Mouse (Mus musculus) adrenal gland, adult 8-10 months (tissue): ENCODE data around the gene Rc3h1. TPM values are rescaled to one million over a fixed set of nuclear protein-coding genes. Genes with fewer than 3 reads are reported as not detected.
"Not testable (repeated sequence)": the region's sequence is repeated elsewhere in the genome, so short reads cannot be mapped to it uniquely, and the experiment has no call there.

Experiments
- DNase-seq: peaks from one replicate; pipeline ENCODE4 v3.0.0; 2022
- total RNA-seq, 4 experiments: library from RNA; stranded (reverse); gene quantifications; 2 replicates each; pipeline ENCODE4 v1.2.4; 2022

Gene Rc3h1
- total RNA-seq: 10 to 100 TPM; 34.6 to 52.0 (median 48.0) TPM

DNA sequence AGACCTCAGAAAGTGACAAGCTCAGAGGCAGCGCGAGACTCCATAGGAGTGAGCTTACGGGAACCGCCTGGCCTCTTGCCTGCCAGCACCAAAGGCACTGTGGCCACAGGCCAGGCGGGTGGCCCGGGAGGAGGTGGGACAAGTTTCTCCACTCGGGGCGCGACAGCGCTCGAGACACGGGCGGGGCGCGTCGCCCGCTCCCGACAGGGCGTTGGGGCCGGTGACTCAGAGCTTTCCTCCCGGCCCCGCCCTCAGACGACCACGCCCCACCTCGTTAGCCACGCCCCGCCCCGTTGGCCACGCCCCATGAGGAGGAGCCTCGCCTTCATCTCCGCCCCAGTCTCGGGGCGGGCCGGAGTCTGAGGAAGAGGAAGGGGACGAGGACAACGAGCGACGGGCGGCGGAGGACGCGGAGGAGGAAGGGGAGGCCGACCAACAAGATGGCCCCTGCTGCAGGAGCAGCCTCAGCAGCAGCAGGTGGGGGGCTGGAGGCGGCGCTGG, at the start of gene Rc3h1:
Gene Rc3h1, plus strand, starts transcription at position 362 of the 501 bp plus-strand sequence.
- DNase-seq: peak; percentile 96

DNA sequence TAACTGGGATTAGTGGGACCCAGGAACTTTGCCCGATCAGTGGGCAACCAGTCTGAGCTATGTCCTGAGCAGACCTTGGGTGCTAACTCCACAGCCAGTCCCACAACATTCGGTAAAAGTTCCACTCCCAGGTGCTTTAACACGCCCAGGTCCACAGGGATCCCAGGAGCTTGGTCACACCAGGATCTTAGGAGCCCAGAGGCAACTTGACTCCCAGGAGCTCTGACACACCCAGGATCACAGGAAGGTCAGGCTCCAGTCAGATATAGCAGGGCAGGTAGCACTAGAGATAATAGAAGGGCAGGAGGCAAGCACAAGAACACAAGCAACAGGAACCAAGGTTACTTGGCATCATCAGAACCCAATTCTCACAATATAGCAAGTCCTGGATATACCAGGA, 48.1 kb upstream of the Rc3h1 start:
- DNase-seq: no peak

DNA sequence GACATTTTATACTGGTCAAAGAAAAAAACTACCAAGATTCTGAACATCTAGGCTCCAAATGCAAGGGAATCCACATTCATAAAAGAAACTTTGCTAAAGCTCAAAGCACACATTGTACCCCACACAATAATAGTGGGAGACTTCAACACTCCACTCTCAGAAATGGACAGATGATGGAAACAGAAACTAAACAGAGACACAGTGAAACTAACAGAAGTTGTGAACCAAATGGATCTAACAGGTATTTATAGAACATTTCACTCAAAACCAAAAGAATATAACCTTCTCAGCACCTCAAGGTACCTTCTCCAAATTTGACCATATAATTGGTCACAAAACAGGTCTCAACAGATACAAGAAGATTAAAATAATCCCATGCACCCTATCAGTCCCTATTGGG, 46.3 kb upstream of the Rc3h1 start:
- not testable (repeated sequence) for DNase-seq

DNA sequence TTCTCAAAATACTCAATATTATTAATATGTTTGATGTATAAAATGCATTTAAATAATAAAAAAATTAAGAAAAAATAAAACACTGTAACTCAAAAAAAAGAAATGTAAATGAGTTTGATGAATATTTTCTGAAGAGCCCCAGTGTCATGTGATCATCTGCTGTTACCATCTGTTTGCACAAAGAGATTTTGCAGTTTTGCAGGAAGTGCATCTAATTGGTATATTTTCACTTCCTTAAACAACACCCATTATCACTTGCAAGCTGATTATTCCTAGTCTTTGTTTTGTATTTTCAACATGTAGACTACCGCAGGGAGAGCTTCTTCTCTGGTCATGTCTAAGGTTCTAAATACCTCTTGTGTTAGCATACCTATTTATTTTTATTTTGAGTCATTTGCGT, 45.1 kb upstream of the Rc3h1 start:
- no peak for DNase-seq

DNA sequence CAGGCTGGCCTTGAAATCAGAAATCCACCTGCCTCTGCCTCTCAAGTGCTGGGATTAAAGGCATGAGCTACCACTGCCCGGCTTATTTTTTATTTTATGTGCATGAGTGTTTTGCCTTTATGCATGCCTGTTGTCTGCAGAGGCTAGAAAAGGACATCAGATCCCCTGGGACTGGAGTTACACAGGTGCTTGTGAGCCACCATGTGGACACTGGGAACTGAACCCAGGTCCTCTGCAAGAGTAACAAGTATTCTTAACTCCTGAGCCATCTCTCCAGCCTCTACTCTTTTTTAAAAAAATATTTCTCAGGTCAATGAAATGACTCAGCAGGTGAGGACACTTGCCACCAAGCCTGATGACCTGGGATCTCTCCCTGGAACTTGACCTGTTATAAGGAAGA, 44.6 kb upstream of the Rc3h1 start:
- DNase-seq: no peak

DNA sequence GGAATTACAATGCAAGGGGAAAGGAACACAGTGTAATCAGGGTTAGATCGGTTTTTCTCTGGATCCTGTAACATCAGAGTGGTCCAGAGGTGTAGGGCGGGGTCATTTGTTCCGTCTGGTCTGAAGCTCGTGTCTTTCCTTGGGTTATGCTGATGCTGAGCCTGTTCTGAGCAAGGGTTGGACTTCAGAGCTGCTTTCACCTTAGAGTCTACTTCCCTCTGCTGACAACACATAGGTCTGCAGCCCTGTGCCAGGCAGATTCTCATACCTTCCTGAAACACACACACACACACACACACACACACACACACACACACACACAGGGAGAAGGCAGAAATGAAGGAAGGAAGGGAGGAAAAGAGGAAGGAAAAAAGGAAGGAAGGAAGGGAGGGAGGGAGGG, 43.2 kb upstream of the Rc3h1 start:
- DNase-seq: no peak

DNA sequence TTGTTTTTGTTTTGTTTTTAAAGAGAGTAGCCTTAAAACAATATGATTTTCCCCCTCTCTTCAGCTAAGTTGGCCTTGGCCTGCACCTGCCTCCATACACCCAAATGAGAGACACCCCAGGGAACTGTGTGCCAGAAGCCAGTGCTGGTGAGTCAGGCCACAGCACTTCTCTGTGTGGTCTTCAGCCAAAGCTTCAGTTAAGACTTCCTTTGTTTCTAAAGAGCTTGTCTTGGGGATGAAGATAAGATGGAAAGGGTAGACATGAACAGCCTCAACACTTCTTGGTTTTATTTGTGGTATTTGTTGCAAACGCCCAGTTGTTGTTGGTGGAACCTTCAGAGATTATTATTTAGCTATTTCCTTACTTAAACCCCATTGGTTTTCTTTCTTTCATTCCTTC, 31.5 kb upstream of the Rc3h1 start:
- DNase-seq: no peak

DNA sequence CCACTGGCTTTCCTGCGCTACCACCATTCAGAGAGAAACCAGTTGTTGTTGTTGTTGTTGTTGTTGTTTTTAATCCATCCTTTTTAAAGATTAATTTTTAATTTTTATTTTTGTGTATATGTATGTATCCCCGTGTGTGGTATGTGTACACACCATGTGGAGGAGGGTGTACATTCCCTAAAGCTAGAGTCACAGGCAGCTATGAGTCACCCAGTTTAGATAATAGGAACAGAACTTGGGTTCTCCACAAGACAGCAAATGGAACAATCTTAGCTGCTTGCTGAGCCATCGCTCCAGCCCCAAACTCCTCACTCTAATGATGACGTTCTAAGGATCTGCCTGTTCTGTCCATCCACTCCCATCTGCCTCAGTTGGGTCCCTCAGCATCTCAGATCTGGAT, 29.2 kb upstream of the Rc3h1 start:
- DNase-seq: no peak

DNA sequence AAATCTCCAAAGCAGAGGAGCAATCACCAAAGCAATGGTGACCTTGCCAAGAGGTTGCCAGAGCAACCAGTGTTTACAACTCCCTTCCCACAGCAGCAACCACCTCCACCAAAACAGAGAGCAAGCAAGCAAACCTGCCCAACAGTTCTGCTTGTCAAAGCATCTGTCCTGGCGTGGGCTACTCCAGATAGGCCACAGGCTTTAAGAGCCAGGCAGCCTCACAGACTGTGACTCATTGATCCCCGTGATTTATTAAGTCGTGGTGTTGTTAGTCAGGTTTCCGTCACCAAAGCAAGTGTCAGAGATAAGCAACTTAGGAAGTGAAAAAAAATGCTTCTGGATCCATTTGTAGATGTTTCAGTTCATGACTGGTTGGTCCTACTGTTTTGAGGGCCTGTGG, 27.7 kb upstream of the Rc3h1 start:
- DNase-seq: peak; percentile 6

DNA sequence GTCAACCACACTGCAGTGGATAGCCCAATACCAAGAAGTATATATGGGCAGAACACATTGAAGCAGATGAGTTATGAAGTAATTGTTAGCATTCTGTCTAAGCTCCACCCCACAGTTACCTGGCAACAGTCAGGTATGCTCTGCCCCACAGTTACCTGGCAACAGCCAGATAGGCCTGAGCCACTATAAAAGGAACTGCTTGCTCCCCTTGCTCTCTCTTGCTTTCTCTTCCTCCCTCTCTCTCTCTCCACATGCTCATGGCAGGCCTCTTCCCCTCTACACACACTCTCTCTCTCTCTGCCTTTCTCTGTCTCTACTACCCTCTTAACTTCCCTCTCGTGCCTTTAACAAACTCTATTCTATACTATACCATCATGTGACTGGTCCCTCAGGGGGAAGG, 24.8 kb upstream of the Rc3h1 start:
- not testable (repeated sequence) for DNase-seq

DNA sequence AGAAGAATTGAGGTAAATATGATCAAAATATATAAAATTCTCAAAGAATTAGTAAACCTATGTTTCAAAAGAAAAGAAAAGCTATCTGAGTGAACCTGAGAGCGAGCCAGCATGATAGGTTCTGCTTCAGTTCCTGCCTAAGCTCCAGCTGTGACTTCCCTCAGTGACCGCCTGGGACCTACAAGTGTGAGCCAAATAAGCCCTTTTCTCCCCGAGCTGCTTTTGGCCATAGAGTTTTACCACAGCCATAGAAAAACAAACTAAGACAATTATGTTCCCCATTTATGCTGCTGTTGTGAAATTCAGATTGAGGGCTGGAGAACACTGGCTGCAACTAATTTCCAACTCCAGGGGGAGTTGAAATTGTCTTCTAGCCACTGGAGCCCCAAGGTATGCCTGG, 24.2 kb upstream of the Rc3h1 start:
- no peak for DNase-seq

DNA sequence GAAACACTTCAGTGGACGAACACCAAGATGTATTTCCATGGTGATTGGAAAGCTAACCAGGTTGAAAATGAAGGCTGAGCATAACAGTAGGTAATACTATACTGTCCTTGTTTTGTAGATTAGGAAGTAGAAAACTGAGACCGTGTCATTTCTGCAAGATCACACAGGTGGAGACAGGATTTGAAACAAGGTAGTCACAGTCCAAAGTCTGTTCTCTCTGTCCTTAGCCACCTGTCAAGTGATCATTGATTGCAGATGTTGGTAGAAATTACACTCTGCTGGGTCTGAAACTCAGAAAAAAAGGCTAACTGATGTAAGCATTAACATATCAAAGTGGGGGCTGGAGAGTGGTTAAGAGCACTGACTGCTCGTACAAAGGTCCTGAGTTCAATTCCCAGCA, 21.9 kb upstream of the Rc3h1 start:
- no peak for DNase-seq

DNA sequence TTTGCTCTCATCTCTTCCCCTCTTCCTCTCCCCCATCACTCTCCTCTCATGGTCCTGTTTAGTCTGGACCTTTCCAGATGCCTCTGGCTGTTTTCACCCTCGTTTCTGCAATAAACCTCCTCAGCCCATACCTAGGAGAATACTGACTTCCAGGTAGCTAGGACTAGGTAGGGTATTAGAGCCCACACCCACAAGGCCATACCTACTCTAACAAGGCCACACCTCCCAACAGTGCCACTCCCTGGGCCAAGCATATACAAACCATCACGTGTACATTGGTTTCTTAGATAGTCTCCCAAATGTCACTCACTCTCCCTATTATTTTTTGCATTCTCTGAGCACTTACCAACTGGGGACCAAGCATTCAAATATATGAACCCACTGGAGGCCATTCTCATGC, 21.2 kb upstream of the Rc3h1 start:
- no peak for DNase-seq

DNA sequence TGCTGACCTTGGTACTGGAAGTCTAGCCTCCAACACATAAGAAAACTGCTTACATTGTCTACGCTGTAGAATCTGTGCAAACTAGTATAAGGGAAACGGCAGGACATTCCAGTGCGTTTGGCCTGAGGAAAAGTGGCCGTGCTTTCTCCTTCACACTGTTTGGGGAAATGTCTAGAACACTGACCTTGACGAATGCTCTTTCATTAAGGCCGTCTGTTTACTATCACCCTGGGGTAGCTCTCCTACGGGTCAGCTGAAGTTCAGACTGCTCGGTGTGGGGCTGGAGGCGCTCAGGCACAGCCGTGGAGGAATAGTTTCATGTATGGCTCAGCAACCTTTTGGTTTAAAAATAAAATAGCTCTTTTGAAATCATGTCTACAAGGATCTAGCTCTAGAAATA, 6.5 kb upstream of the Rc3h1 start:
- no peak for DNase-seq

DNA sequence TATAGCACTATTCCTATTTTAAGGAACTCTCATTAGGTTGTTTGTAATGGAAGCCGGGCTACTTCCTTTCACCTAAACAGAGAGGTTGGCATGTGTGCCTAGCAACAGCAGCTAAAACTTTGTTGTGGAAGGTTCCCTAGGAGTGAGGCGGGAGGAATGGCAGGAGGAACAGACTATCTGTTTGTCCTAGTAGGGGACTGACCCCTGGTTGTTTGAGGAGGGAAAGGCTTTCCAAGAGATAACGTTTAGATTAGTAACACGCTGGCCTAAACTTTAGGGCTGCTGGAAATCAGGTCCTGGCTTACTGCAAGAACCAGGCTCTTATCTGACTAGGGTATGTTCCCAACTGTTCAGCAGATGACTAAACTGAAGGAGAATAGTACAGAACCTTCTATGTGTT, 2.2 kb upstream of the Rc3h1 start:
- DNase-seq: no peak

DNA sequence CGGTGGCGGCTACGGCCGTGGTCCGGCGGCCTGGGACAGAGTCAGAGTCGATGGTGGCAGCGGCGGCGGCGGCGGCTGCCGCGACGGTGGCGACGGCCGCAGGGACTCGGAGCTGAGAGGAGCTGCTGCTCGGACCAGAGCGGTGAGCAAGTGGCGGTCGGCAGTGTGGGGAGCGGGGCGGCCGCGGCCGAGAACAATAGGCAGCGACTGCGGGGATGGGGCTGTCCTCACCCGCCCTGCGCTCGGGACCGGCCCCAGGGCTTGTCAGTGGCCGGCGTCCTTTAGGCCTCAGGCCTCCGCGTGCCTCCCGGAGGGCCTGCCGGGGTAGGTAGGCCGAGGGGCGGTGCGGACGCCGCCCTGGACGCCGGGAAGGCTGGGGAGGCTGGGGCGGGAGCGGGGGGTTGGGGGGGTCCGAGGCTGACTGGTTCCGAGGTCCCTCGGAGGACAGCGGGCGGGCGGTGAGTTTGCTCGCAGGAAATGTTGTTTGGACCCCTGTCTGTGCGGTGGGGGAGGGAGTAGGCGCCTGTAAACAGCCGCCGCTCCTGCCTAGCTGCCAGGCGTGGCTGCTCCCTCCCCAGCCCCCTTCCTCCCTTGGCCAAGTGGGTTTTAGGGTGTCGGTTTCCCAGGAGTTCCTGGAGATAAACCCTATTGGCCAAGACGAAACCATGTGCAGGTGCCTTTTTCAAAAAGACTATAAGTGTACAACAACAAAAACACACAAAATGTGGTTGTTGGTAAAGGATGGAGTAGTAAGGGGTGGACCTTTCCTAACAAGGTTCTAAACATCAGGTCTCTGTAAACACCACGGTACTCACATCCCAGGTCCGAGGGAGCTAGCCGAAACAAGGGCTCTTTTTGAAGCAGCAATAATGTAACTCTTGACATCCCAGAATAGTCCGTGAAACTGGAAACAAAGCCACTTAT, 602 bp downstream of the Rc3h1 start:
- peak; percentile 44 for DNase-seq

DNA sequence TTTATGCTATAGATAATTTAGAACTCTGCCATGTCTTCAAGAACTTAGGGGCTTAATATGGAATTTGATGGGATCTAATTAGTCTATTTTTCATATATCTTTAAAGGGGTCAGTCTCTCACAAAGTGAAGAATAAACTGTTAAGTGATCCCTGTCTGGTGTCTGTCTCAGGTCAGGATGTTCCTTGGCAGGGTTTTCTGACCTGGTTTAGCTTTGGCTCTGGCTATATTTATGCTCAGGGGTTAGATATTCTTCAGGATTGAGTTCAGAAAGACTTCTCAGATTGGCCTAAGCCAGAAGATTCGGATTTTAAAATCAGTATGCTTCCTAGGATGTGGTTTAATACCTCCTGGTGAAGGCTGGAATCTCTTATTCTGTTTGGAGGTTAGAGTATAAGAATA, 4.0 kb downstream of the Rc3h1 start:
- no peak for DNase-seq

DNA sequence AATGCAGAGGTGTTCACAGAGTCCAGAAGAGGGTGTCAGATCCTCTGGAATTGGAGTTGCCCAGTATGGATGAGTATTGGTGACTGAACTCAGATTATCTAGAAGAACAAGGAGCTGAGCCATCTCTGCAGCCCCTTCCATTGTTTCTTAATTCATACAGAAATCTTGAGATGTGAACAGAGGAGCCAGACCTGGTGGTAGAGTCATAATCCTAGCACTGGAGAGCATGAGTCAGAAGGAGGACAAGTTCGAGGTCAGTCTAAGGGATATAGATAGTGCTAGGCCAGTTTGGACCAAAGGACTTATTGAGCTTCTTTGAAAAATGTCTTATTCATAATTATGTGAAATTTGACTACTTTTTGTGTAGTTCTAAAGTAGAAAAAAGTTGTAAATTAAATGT, 4.6 kb downstream of the Rc3h1 start:
- DNase-seq: no peak

DNA sequence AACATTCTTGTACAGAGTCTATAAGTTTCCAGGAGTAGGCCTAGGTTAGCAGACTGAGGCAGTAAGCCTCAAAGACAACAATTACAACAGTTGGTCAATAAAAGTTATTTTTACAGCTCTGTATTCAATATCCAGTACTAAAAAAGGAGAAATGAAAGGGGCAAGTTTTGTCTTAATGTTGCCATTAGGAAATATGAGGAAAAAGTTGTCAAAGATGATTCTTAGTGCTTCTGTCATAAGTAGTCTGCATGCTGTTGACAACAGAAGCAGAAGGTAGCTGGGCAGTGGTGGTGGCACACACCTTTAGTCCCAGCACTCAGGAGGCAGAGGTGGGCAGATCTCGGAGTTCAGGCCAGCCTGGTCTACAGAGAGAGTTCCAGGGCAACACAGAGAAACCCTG, 13.2 kb downstream of the Rc3h1 start:
- no peak for DNase-seq

DNA sequence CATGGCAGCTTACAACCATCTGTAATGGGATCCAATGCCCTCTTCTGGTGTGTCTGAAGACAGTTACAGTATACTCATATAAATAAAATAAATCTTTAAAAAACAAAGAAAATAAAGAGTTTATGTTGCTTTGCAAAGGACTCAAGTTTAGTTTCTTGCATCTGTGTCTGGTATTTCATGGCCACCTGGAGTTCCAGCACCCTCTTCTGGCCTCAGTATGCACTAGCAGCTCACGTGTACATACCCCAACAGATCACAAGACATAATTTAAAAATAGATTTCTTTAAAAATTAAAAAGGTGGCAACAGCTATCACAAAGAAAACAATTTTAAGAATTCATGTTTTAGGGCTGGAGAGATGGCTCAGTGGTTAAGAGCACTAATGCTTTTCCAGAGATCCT, 15.7 kb downstream of the Rc3h1 start:
- DNase-seq: no peak

DNA sequence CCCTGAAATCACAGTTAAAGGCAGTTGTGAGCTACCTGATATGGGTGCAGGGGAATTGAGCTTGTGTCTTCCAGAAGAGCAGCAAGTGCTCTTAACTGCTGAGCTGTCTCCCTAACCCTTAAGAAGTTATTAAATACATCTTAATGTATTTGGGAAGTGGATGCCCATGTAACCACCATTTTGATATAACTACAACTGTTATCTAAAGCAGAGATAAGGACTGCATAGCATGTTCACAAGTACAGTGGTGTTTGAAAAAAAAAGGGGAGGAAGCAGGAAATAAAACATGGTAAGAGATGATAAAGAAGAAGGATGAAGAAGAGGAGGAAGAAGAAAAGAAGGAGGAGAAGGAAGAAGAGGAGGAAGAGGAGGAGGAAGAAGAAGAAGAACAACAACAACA, 25.1 kb downstream of the Rc3h1 start:
- DNase-seq: no peak

DNA sequence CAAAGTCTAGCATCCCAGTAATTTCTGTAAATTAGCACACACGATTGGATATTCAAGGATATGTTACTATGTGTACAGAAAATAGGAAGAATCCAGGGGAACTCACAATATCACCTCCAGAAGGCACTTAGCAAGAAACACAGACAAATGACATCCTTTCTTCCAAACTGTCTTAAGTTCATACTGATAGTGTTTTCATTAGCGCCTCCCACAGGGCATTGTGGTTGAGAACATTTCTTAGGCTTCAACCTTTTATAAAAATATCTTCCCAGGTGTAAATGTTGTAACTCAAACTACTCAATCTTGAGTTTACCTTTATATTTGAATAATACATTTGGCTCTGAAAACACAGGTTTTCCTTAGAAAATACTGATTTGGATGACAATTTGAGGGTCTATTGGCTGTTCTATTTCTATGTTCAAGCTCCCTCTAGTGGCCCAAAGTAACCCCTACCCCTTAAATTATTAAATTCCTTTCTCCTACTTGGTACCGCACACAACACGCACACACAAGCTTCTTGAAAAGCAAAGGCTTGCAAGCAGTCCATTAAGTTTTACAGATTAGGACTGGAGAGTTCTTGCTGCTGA, 27.8 kb downstream of the Rc3h1 start:
- no peak for DNase-seq

DNA sequence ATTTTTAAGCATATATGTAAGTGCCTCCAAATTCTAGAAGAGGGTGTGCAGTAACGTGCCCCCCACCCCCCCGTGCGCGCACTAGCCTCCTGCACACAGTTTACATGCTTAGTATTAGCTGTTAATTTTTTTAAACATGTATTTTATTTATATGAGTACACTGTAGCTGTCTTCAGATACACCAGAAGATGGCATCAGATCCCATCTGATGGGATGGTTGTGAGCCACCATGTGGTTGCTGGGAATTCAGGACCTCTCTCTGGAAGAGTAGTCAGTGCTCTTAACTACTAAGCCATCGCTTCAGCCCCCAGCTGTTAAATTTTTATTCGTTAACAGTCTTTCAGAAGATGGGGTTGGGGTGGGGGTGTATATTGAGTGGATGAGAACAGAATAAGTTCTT, 29.3 kb downstream of the Rc3h1 start:
- DNase-seq: no peak

DNA sequence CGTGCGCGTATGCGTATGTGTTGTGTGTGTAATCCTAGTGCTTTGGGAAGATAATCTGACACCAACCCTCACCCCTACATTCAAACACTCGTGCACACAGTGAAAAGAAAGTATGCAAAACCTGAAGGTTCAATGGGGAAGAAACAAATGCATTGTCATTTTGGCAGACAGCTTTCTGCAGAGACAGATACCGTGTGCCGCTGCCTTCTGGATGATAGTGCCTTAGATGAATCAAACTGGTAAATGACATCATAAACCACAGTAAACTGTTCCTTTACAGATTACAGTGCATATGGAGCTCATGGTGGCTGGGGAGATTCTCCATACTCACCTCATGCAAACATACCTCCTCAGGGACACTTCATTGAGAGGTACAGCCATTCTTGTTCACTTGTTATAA, 57.0 kb downstream of the Rc3h1 start:
- DNase-seq: no peak
